Mouse (Mus musculus): ENCODE results near the gene Gls.

DNA sequence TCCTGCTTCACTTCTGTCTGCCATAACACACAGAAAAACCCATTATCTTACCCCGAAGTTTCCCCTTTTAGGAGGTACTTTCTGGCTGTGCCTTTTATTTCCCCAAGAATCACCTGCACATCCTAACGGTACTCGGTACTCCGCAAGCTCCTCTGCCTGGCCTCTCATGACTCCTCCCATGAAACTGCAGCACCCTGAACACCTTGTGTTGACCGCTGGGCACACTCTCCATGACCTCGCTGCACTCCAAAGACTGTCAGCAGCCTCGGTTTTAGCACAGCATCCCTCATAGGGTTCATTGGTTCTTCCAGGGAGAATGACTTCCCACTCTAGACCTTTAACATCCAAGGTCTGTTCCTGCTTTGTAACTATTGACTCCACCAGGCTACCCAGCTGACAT lies 62.3 kb downstream of the Gls start:
- TF ChIP-seq POLR2A (IDR thresholded peaks at IDR 0.05; ENCODE audit: low read depth, low read length) (no peak), CTCF (IDR thresholded peaks at IDR 0.05; ENCODE audit: extremely low read depth, insufficient read depth, insufficient read length, insufficient replicate concordance) (no peak)

All from spleen, adult 2 months (tissue).